Mouse (Mus musculus) heart, adult 10 weeks (tissue): ENCODE results near the gene Trim16. TPM values are rescaled to one million over a fixed set of nuclear protein-coding genes. Genes with fewer than 3 reads are reported as not detected.

Experiments
- polyA plus RNA-seq: library from polyadenylated mRNA; stranded (reverse); fragments of 350-450 nt; fragmentation: Illumina TruSeq; extraction: RNeasy Lipid Tissue Mini Kit (QIAGEN cat#74804); gene quantifications from one replicate; pipeline ENCODE4 v1.2.3, GENCODE M21; 2014; ENCODE audit warnings: low read depth, low replicate concordance

Trim16 gene
- 4.9 TPM for polyA plus RNA-seq

GRCm38 (mm10) chr11:62820059-62820541, at the start of gene Trim16:
Gene Trim16 (plus strand): TSS chr11:62820231.

GRCm38 (mm10) chr11:62788935-62789616, 31.0 kb upstream of the Trim16 start, which contains the start of gene Zfp286:
Gene Zfp286 (minus strand): TSS chr11:62789462.

GRCm38 (mm10) chr11:62846961-62847654, 27.1 kb downstream of the Trim16 start, which contains the start of gene Fbxw10:
Gene Fbxw10 (plus strand): TSS chr11:62847069.

DNA sequence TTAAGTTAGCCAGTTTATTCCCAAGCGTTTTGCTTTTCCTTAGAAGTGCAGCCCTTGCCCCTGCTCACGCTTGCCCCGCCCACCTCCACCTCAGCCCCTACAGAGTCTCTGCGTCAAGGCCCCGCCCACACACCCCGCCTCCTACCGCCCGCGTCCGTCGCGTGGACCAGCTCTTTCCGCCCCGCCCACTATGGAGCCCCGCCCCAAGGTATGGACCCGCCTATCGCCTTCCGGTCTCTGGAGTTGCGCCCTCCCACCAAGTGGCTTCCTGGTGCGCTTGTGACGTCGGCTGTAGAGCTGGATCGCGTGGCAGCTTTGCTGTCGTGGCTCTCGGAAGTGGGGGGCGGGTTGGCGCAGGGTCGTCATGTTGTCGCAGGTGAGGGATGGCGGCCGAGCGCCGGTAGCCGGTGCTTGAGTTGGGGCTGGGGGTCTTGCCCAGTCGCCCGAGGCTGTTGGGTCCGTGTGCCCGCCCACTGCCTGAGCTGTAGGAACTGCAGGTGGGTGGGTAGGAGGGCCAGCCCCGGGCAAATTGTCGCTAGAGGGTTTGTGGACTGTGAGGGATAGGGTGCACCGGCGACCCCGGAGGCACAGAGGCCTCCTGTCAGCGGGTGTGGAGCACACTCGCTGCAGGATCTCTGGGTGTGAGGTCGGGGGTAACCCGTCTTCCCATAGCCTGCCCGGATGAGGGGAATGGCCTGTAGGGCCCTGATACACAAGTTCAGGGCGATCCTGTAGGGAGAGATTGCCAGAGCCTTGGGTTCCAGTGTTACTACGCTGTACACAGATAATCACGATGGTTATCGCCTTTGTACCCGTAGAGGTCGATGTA, 59.4 kb downstream of the Trim16 start, which contains the start of gene Tvp23b:
Gene Tvp23b (plus strand): TSS at position 236 of the 829 bp plus-strand sequence.

Other genes starting within 250 kb of the Trim16 start
- 4.1 TPM for gene Trpv2, start 245.7 kb upstream of the Trim16 start, polyA plus RNA-seq
- 6.5 TPM for gene Lrrc75a, start 171.7 kb upstream of the Trim16 start, polyA plus RNA-seq
- gene Mmgt2, start 171.6 kb upstream of the Trim16 start, polyA plus RNA-seq: 17.9 TPM
- 2.0 TPM for gene Zfp287, start 88.3 kb upstream of the Trim16 start, polyA plus RNA-seq
- not detected for gene Gm10428, start 67.1 kb upstream of the Trim16 start, polyA plus RNA-seq
- gene Zfp286, start 30.8 kb upstream of the Trim16 start, polyA plus RNA-seq: 1.5 TPM
- 0.26 TPM for gene Fbxw10, start 26.8 kb downstream of the Trim16 start, polyA plus RNA-seq
- gene Tvp23b, start 59.2 kb downstream of the Trim16 start, polyA plus RNA-seq: 24.4 TPM
- gene Cdrt4, start 131.0 kb downstream of the Trim16 start, polyA plus RNA-seq: not detected
- gene Tekt3, start 241.4 kb downstream of the Trim16 start, polyA plus RNA-seq: not detected